Mouse (Mus musculus) adrenal gland, adult 8-10 months (tissue): ENCODE measurements at regions not wholly inside any gene's neighbourhood (a gene's known extent, or its start where the extent isn't known, plus 50 kb on each side); places are given as distances from the start of the nearest gene placed in this dataset.

Experiments used
- DNase-seq: peaks from one replicate; pipeline ENCODE4 v3.0.0; 2022

- no peak for DNase-seq
Measured at GRCm38 (mm10) chr1:151121686-151122085, 60.7 kb upstream of the Gm47985 start.

GRCm38 (mm10) chr1:151123964-151124363, 58.4 kb upstream of the Gm47985 start:
- DNase-seq: no peak

GRCm38 (mm10) chr1:151125028-151125659, 57.2 kb upstream of the Gm47985 start:
- no peak for DNase-seq

GRCm38 (mm10) chr1:151125764-151126485, 56.4 kb upstream of the Gm47985 start:
- no peak for DNase-seq

- DNase-seq: no peak
Measured at GRCm38 (mm10) chr1:151126756-151127155, 55.6 kb upstream of the Gm47985 start.

GRCm38 (mm10) chr1:151128005-151128404, 54.3 kb upstream of the Gm47985 start:
- DNase-seq: no peak

GRCm38 (mm10) chr1:151128955-151129354, 53.4 kb upstream of the Gm47985 start:
- DNase-seq: no peak

GRCm38 (mm10) chr1:151130036-151130435, 52.3 kb upstream of the Gm47985 start:
- no peak for DNase-seq

GRCm38 (mm10) chr1:151130845-151131626, 51.3 kb upstream of the Gm47985 start:
- no peak for DNase-seq

GRCm38 (mm10) chr1:151131627-151132284, 50.6 kb upstream of the Gm47985 start:
- no peak for DNase-seq
